Mouse (Mus musculus): ENCODE results near the gene Gdf5.

- no peak for TF ChIP-seq CTCF (IDR thresholded peaks at IDR 0.05; ENCODE audit: extremely low read depth, insufficient read depth, low read length)
- no peak for TF ChIP-seq POLR2A (IDR thresholded peaks at IDR 0.05; ENCODE audit: extremely low read depth, insufficient read depth, low read length)
Measured at GRCm38 (mm10) chr2:155939897-155940529, 5.2 kb downstream of the Gdf5 start.

Measured in cortical plate, adult 2 months (tissue).